Mouse (Mus musculus): ENCODE measurements around the gene Bahcc1.

- TF ChIP-seq POLR2A (IDR thresholded peaks at IDR 0.05; ENCODE audit: borderline replicate concordance, extremely low read depth, insufficient read depth, insufficient read length, poor library complexity, severe bottlenecking) (no peak), CTCF (IDR thresholded peaks at IDR 0.05; ENCODE audit: borderline replicate concordance, extremely low read depth, insufficient read depth, insufficient read length) (no peak)
These were observed 63.8 kb downstream of the Bahcc1 start for GRCm38 (mm10) chr11:120296305-120297144.
